Mouse (Mus musculus) right cerebral cortex, postnatal 10 days (tissue): Measurements from ENCODE around the gene Rnf26.

ENCODE experiments used
- DNase-seq, 2 experiments: peaks; one replicate each; pipeline ENCODE4 v3.0.0; 2021; ENCODE audit warnings: low spot score in 2 of 2

Rnf26 gene

GRCm38 (mm10) chr9:44075996-44076763 is 37.1 kb downstream of the Rnf26 start:
- peak in 1 of 2 experiments; percentile 26 for DNase-seq

- peak in 1 of 2 experiments; percentile 27 for DNase-seq
These were observed 37.9 kb downstream of the Rnf26 start for GRCm38 (mm10) chr9:44075276-44075995.

- DNase-seq = peak in 1 of 2 experiments; percentile 26
These were observed 38.7 kb downstream of the Rnf26 start for GRCm38 (mm10) chr9:44074395-44075275.

GRCm38 (mm10) chr9:44073115-44073514 is 40.2 kb downstream of the Rnf26 start:
- DNase-seq = peak in 1 of 2 experiments; percentile 27

GRCm38 (mm10) chr9:44072599-44072915 is 40.8 kb downstream of the Rnf26 start:
- DNase-seq = peak in 1 of 2 experiments; percentile 65

GRCm38 (mm10) chr9:44071914-44072598 is 41.3 kb downstream of the Rnf26 start:
- DNase-seq = peak; percentile 72 to 83

GRCm38 (mm10) chr9:44070844-44071231 is 42.5 kb downstream of the Rnf26 start:
- DNase-seq = no peak

- peak in 1 of 2 experiments; percentile 26 for DNase-seq
These were observed 43.0 kb downstream of the Rnf26 start for GRCm38 (mm10) chr9:44070113-44070843.

- DNase-seq = peak in 1 of 2 experiments; percentile 21
These were observed 44.1 kb downstream of the Rnf26 start for GRCm38 (mm10) chr9:44069252-44069651.

GRCm38 (mm10) chr9:44067960-44068330 is 45.4 kb downstream of the Rnf26 start:
- peak in 1 of 2 experiments; percentile 39 for DNase-seq

- DNase-seq = no peak
These were observed 45.9 kb downstream of the Rnf26 start for GRCm38 (mm10) chr9:44067241-44067959.

- DNase-seq = peak; percentile 99 to 100
These were observed 46.5 kb downstream of the Rnf26 start, which contains the start of gene Usp2 for GRCm38 (mm10) chr9:44066785-44067225. Usp2 (plus strand) TSS chr9:44067021.

GRCm38 (mm10) chr9:44065177-44065576 is 48.1 kb downstream of the Rnf26 start:
- peak in 1 of 2 experiments; percentile 23 for DNase-seq

GRCm38 (mm10) chr9:44058606-44059005 is 54.7 kb downstream of the Rnf26 start:
- DNase-seq = no peak

- no peak for DNase-seq
These were observed 59.4 kb downstream of the Rnf26 start for GRCm38 (mm10) chr9:44053936-44054335.

GRCm38 (mm10) chr9:44052855-44053254 is 60.5 kb downstream of the Rnf26 start:
- no peak for DNase-seq

- DNase-seq = peak in 1 of 2 experiments; percentile 42
These were observed 63.7 kb downstream of the Rnf26 start for GRCm38 (mm10) chr9:44049381-44050165.

- peak; percentile 42 to 65 for DNase-seq
These were observed 64.6 kb downstream of the Rnf26 start for GRCm38 (mm10) chr9:44048541-44049380.
